15 mouse cellular contexts compared by ENCODE assay signal in the genomic region with DNA sequence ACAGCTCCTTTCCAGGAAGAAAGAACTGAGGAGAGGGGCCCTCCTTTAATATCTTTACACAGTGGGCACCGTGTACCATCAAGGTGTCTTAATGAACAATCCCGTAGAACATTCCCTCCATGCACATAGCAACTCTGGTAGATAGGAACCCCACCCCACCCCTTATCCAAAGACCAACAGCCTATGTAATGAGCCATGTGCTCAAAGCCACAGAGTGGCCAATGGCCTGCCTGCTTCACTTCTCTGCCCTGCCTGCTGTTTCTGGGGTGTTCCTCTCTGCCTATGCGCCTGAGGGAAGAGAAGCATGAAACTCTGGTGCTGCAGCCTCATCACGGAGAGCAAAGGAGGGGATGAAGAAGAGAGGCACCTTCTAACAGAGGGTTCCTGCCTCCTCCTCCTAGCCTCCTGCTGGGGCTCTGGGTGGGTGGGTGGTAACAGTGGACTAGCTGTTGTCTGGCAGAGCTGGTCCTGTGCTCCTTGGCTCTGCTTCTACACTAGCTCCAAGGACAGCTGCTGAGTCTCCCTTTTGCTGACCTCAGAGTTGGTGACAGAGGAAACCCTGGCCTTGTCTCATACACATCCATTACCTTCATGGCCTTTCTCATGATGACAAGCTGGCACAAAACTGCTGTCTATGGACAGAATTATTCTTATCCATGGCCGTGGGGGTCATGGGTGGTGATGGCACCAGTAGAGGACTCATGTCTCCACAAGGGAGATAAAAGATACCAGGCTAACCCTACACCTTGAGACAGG.
DNase-seq lines count a peak whose midpoint lies in the region; ATAC-seq and TF ChIP-seq lines count a peak whose summit lies in the region.
"Had no signal": no experiment of that assay in that cellular context is flagged by ENCODE, and none has a peak within 500 bp of the region (broad histone marks: within the 10 kb centered on the region; RNA-seq: fewer than 3 reads in every experiment).

No protein-coding gene starts in this region.

- H3K9me3 ChIP-seq in heart, embryonic 11.5 days (replicated peaks; ENCODE audit: control insufficient read depth, low read length) = no peaks in the 10 kb centered on the region
- H3K9me3 ChIP-seq: forebrain, embryonic 13.5 days; hindbrain, embryonic 12.5 days had no signal

- no peak for ATAC-seq in heart, embryonic 11.5 days (replicated peaks; ENCODE audit: insufficient number of reproducible peaks, low FRiP score, low TSS enrichment)
- ATAC-seq: forebrain, embryonic 13.5 days had no signal

- DNase-seq in heart, postnatal 14 days = no peak
- peak; percentile 19 for DNase-seq in lung, adult 2 months
- no peak for DNase-seq in lung, adult 18-20 months
- peak; percentile 72 for DNase-seq in adrenal gland, postnatal 14 days
- peak; percentile 77 for DNase-seq in skeletal muscle tissue, adult 2 months (ENCODE audit: low read depth, low spot score)
- DNase-seq in kidney, postnatal 25 days = no peak
- DNase-seq: cerebellum, postnatal 10 days; embryo, embryonic 11 days; layer of hippocampus, adult 9-11 months; right cerebral cortex, adult 18-20 months; spleen, adult 18-20 months had no signal

- H3K4me3 ChIP-seq in heart, embryonic 11.5 days (ENCODE audit: low read depth, low read length) = no peak overlapping the region
- H3K4me3 ChIP-seq in lung, adult 2 months (replicated peaks; ENCODE audit: extremely low read depth, low read depth, low read length) = no peak overlapping the region
- H3K4me3 ChIP-seq: forebrain, embryonic 13.5 days; hindbrain, embryonic 12.5 days had no signal

- WGBS in heart, embryonic 11.5 days (ENCODE audit: insufficient replicate concordance) = 71% methylated on average over 5 of the region's 5 CpGs
- 80% methylated on average over 5 of the region's 5 CpGs for WGBS in lung, adult 2 months

- H3K27me3 ChIP-seq in heart, embryonic 11.5 days (ENCODE audit: control insufficient read depth, insufficient read depth, low read length) = no peaks in the 10 kb centered on the region
- H3K27me3 ChIP-seq: forebrain, embryonic 13.5 days; hindbrain, embryonic 12.5 days had no signal

- intact Hi-C loops in heart, postnatal 14 days (cut with DNase I) = no loop called here

- H3K4me1 ChIP-seq in heart, embryonic 11.5 days (ENCODE audit: control insufficient read depth, insufficient read depth, low read length) = peaks cover 79% of the 10 kb centered on the region
- H3K4me1 ChIP-seq in lung, adult 2 months (ENCODE audit: control insufficient read depth, insufficient read depth, low read length) = peaks cover 37% of the 10 kb centered on the region
- H3K4me1 ChIP-seq: forebrain, embryonic 13.5 days; hindbrain, embryonic 12.5 days had no signal

- TF ChIP-seq POLR2A in lung, adult 2 months (IDR thresholded peaks at IDR 0.05; ENCODE audit: borderline replicate concordance, extremely low read depth, low read depth, low read length) = no peak

- H3K4me2 ChIP-seq in heart, embryonic 11.5 days = no peak overlapping the region
- H3K4me2 ChIP-seq: forebrain, embryonic 13.5 days; hindbrain, embryonic 12.5 days had no signal

- no peak for TF ChIP-seq CTCF in lung, adult 2 months (IDR thresholded peaks at IDR 0.05; ENCODE audit: insufficient read depth, low read length)

- no peaks in the 10 kb centered on the region for H3K36me3 ChIP-seq in heart, embryonic 11.5 days (ENCODE audit: control insufficient read depth, insufficient read depth, low read length)
- H3K36me3 ChIP-seq: hindbrain, embryonic 12.5 days had no signal

- peak overlapping the region; percentile 67 for H3K27ac ChIP-seq in heart, embryonic 11.5 days (ENCODE audit: low read depth, low read length)
- H3K27ac ChIP-seq: forebrain, embryonic 13.5 days; hindbrain, embryonic 12.5 days; kidney, postnatal 0 days had no signal

- peak overlapping the region; percentile 49; the same call in 1 of the 2 replicates for H3K9ac ChIP-seq in heart, embryonic 11.5 days (ENCODE audit: low read depth, low read length)
- H3K9ac ChIP-seq: forebrain, embryonic 13.5 days; hindbrain, embryonic 12.5 days had no signal

Comparison
In these comparisons a context has a peak if more than half of its experiments do, and no peak if none do; other contexts are left out.
1. DNase-seq: peak in lung, adult 2 months (single experiment), adrenal gland, postnatal 14 days (single experiment) and skeletal muscle tissue, adult 2 months (single experiment); none in heart, postnatal 14 days (0 of 2), lung, adult 18-20 months (0 of 2) and kidney, postnatal 25 days (0 of 2).